Mouse (Mus musculus): ENCODE results near the gene Olfr77. TPM values are rescaled to one million over a fixed set of nuclear protein-coding genes. Genes with fewer than 3 reads are reported as not detected.

The Olfr77 gene
- not detected for total RNA-seq (2021)
- long read RNA-seq, experiment 1 = 0 reads
- long read RNA-seq, experiment 2 = 0 reads

GRCm38 (mm10) chr9:19916565-19916964 is at the start of gene Olfr77:
Olfr77 (plus strand) TSS chr9:19916865.
- DNase-seq = no peak

- no peak for DNase-seq
These were observed 28.8 kb upstream of the Olfr77 start, which contains the start of gene Olfr862 for GRCm38 (mm10) chr9:19887904-19888303. Olfr862 (minus strand) TSS chr9:19888004.

- DNase-seq = no peak
These were observed 5.5 kb upstream of the Olfr77 start for GRCm38 (mm10) chr9:19911170-19911569.

Other genes with a start within 250 kb of the Olfr77 start
- gene Olfr857, start 207.4 kb upstream of the Olfr77 start, total RNA-seq (2021) = not detected
- gene Olfr58, start 136.6 kb upstream of the Olfr77 start, total RNA-seq (2021) = not detected
- not detected for gene Olfr859, start 112.0 kb upstream of the Olfr77 start, total RNA-seq (2021)
- not detected for gene Olfr860, start 67.1 kb upstream of the Olfr77 start, total RNA-seq (2021)
- gene Olfr862, start 28.9 kb upstream of the Olfr77 start, total RNA-seq (2021) = not detected
- not detected for gene Olfr866, start 111.2 kb downstream of the Olfr77 start, total RNA-seq (2021)
- not detected for gene Olfr867, start 140.7 kb downstream of the Olfr77 start, total RNA-seq (2021)
- gene Olfr868, start 181.8 kb downstream of the Olfr77 start, total RNA-seq (2021) = not detected
- not detected for gene Olfr869, start 212.1 kb downstream of the Olfr77 start, total RNA-seq (2021)

Data from gastrocnemius, postnatal 25 days (tissue).